ENCODE assay signal across 8 mouse cellular contexts in the genomic region with DNA sequence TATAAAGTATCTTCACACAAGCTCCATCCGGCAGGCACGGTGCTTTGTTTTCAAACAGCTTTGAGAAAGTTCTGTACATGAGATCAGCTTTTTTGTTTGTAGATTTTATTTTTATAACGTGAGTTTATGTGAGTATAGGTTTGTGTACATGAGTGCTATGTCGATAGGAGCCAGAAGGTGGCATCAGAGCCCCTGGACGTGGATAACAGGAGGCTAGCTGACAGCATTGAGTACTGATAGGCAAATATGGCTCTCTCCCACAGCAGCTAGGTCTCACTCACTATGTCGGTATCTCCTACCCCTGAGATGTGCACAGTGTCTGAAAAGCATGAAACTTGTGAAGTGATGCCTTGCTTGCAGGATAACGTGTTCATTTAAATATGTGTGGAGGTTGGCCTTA. TPM values are rescaled to one million over a fixed set of nuclear protein-coding genes. Genes with fewer than 3 reads are reported as not detected.
DNase-seq lines count a peak whose midpoint lies in the region; ATAC-seq and TF ChIP-seq lines count a peak whose summit lies in the region.

No protein-coding gene starts in this region.

- H3K4me3 ChIP-seq in lung, embryonic 14.5 days (ENCODE audit: low read depth, low read length): no peak overlapping the region

- WGBS in lung, embryonic 14.5 days: 35% methylated on average over 7 of the region's 7 CpGs

- H3K9me3 ChIP-seq in lung, embryonic 14.5 days (ENCODE audit: low read depth, low read length): no peaks in the 10 kb centered on the region

- H3K27me3 ChIP-seq in lung, embryonic 14.5 days (ENCODE audit: insufficient read depth, low read length): no peaks in the 10 kb centered on the region

- no peak overlapping the region for H3K9ac ChIP-seq in lung, embryonic 14.5 days

- H3K27ac ChIP-seq in lung, embryonic 14.5 days (ENCODE audit: low read depth): no peak overlapping the region

- DNase-seq in cerebellum, adult 11-12 months: peak; percentile 12
- peak; percentile 20 for DNase-seq in urinary bladder, postnatal 25 days (ENCODE audit: low spot score)
- DNase-seq in urinary bladder, postnatal 4 days (ENCODE audit: low spot score in 2 of 2): no peak
- DNase-seq in embryo, embryonic 11 days: peak; percentile 66
- DNase-seq in kidney, postnatal 10 days: peak; percentile 67
- peak; percentile 72 for DNase-seq in lung, embryonic 14.5 days
- peak; percentile 38 for DNase-seq in right cerebral cortex, postnatal 14 days

- TF ChIP-seq CTCF in lung, embryonic 14.5 days (IDR thresholded peaks at IDR 0.05; ENCODE audit: low read depth): peak; percentile 50

- peaks cover 4% of the 10 kb centered on the region for H3K4me1 ChIP-seq in lung, embryonic 14.5 days (ENCODE audit: insufficient read depth)

- H3K4me2 ChIP-seq in lung, embryonic 14.5 days: no peak overlapping the region

- peaks cover 15% of the 10 kb centered on the region for H3K36me3 ChIP-seq in lung, embryonic 14.5 days (ENCODE audit: insufficient read depth)

- no peak for ATAC-seq in cerebellum, adult (ENCODE audit: insufficient number of reproducible peaks, low FRiP score, low TSS enrichment)
- ATAC-seq in lung, embryonic 14.5 days (ENCODE audit: insufficient read depth): no peak

RNA-seq across cellular contexts. Expression of a gene that starts 1.3 kb away (rescaled TPM):
- polyA plus RNA-seq in lung, embryonic 14.5 days (2014; fragmentation: Nextera tagmentation; extraction: Ambion mirVana): 76.3 and 79.4 TPM in 2 replicates

RNA-seq across cellular contexts. Expression of a gene that starts 48.2 kb away (rescaled TPM):
- polyA plus RNA-seq in lung, embryonic 14.5 days (2014; fragmentation: Nextera tagmentation; extraction: Ambion mirVana): 7.1 and 8.6 TPM in 2 replicates

RNA-seq across cellular contexts. Expression of a gene that starts 48.3 kb away (rescaled TPM):
- 5.8 and 6.3 TPM in 2 replicates for polyA plus RNA-seq in lung, embryonic 14.5 days (2014; fragmentation: Nextera tagmentation; extraction: Ambion mirVana)

RNA-seq across cellular contexts. Expression of a gene that starts 54.2 kb away (rescaled TPM):
- 11.4 TPM in 2 replicates for polyA plus RNA-seq in lung, embryonic 14.5 days (2014; fragmentation: Nextera tagmentation; extraction: Ambion mirVana)

Comparison
In these comparisons a context has a peak if more than half of its experiments do, and no peak if none do; other contexts are left out.
1. DNase-seq: peak in cerebellum, adult 11-12 months (single experiment), urinary bladder, postnatal 25 days (single experiment), embryo, embryonic 11 days (single experiment), kidney, postnatal 10 days (single experiment), lung, embryonic 14.5 days (single experiment) and right cerebral cortex, postnatal 14 days (single experiment); none in urinary bladder, postnatal 4 days (0 of 2).